Mouse (Mus musculus): Measurements from ENCODE around the gene H1f0. TPM values are rescaled to one million over a fixed set of nuclear protein-coding genes. Genes with fewer than 3 reads are reported as not detected.

H1f0 gene
- 134 and 136 TPM in 2 replicates for polyA plus RNA-seq (2015; fragmentation: Nextera tagmentation; extraction: Ambion mirVana)

DNA sequence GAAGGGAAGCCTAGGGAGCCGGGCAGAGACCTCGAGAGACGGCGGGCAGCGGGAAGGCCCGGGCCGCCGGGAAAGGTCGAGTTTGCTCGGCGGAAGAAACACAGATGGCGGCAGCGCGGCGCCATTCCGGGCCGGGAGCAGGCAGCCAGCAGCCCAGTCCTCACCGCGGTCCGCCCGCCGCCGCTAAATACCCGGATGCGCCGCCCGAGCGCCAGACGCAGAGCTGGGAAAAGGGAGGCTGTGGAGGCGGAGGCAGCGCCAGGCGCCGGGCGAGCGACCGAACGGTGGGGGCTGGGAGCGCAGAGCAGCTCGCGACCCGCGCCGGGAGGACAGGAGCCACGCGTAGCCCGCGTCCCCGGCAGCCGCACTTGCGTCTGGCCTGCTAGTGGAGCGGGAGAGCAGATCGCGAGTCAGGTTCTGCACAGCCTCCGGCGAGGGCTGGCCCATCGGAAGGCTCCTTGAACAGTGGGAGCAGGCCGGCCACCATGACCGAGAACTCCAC is at the start of gene H1f0:
Gene H1f0 (plus strand): TSS at position 214 of the 502 bp plus-strand sequence.
- WGBS (ENCODE audit: insufficient replicate concordance), result under 1% methylated on average over 58 of the region's 58 CpGs
- H3K4me3 ChIP-seq (ENCODE audit: low read depth, low read length), result peak within 1 kb of the TSS; percentile 67
- peak; percentile 58 for ATAC-seq (ENCODE audit: low read depth)
- H3K36me3 ChIP-seq (ENCODE audit: control insufficient read depth, insufficient read depth), result no peaks in the 10 kb centered on the region
- H3K9me3 ChIP-seq (replicated peaks; ENCODE audit: control insufficient read depth, low read length), result no peaks in the 10 kb centered on the region
- peak within 1 kb of the TSS; percentile 75 for H3K4me2 ChIP-seq (ENCODE audit: low read depth, low read length)
- H3K27me3 ChIP-seq (ENCODE audit: control insufficient read depth, insufficient read depth, low read depth, low read length), result peaks cover 72% of the 10 kb centered on the region
- peak within 1 kb of the TSS; percentile 78 for H3K27ac ChIP-seq (ENCODE audit: low read length)
- H3K4me1 ChIP-seq (ENCODE audit: control insufficient read depth, low read depth, low read length), result peaks cover 15% of the 10 kb centered on the region
- peak within 1 kb of the TSS; percentile 81 for H3K9ac ChIP-seq (ENCODE audit: low read depth, low read length)

DNA sequence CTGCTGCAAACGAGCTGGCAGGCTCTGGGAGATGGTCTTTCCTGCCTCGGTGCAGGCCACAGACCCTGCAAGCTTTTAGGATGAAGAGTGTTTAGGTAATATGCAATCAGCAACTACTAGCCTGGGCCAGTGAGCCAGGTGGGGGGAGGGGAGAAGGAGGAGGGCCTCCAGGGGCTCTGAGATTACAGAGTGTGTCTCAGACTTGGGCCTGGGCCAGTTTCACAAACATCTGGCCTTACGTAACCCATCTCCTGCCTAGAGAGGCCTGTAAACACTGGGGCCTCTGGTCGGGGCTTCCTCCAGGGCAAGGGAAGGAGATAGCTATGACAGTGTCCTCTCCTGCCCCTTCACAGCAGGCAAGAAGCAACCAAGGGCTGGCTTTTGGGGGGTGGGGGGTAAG is 49.4 kb upstream of the H1f0 start:
- peak; percentile 20 for ATAC-seq (ENCODE audit: low read depth)
- Histone ChIP-seq H3K9ac (ENCODE audit: low read depth, low read length) (no peak overlapping the region), H3K4me2 (ENCODE audit: low read depth, low read length) (no peak overlapping the region)

DNA sequence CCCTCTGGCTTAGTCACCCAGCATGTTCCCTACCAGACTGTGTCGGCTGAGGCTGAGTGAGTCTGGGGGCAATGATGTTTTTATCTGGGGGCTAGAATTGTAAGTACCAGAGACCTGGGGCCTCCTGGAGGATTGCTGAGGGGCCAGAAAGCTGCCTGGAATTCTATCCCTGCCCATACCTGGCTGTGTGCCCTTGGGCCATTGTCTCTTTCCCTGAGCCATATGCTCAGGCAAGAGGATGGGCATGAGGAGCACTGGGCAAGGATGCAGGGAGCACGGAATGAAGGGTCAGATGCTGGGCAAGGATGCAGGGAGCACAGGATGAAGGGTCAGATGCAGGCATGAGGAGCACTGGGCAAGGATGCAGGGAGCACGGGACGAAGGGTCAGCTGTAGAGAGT is 48.2 kb upstream of the H1f0 start:
- Histone ChIP-seq H3K9ac (ENCODE audit: low read depth, low read length) (no peak overlapping the region), H3K36me3 (ENCODE audit: control insufficient read depth, insufficient read depth) (no peaks in the 10 kb centered on the region), H3K4me3 (ENCODE audit: low read depth, low read length) (no peak overlapping the region), H3K4me2 (ENCODE audit: low read depth, low read length) (no peak overlapping the region), H3K9me3 (replicated peaks; ENCODE audit: control insufficient read depth, low read length) (no peaks in the 10 kb centered on the region), H3K4me1 (ENCODE audit: control insufficient read depth, low read depth, low read length) (peaks cover 37% of the 10 kb centered on the region), H3K27ac (ENCODE audit: low read length) (no peak overlapping the region), H3K27me3 (ENCODE audit: control insufficient read depth, insufficient read depth, low read depth, low read length) (no peaks in the 10 kb centered on the region)
- 76% methylated on average over 4 of the region's 4 CpGs for WGBS (ENCODE audit: insufficient replicate concordance)
- no peak for ATAC-seq (ENCODE audit: low read depth)

More for the DNA sequence above, 49.4 kb upstream of the H1f0 start:
- no peaks in the 10 kb centered on the region for H3K36me3 ChIP-seq (ENCODE audit: control insufficient read depth, insufficient read depth)
- H3K27me3 ChIP-seq (ENCODE audit: control insufficient read depth, insufficient read depth, low read depth, low read length), result no peaks in the 10 kb centered on the region
- H3K4me1 ChIP-seq (ENCODE audit: control insufficient read depth, low read depth, low read length), result peaks cover 25% of the 10 kb centered on the region
- H3K9me3 ChIP-seq (replicated peaks; ENCODE audit: control insufficient read depth, low read length), result no peaks in the 10 kb centered on the region
- WGBS (ENCODE audit: insufficient replicate concordance), result 12% methylated on average over 4 of the region's 4 CpGs
- H3K27ac ChIP-seq (ENCODE audit: low read length), result peak overlapping the region; percentile 63
- no peak overlapping the region for H3K4me3 ChIP-seq (ENCODE audit: low read depth, low read length)

DNA sequence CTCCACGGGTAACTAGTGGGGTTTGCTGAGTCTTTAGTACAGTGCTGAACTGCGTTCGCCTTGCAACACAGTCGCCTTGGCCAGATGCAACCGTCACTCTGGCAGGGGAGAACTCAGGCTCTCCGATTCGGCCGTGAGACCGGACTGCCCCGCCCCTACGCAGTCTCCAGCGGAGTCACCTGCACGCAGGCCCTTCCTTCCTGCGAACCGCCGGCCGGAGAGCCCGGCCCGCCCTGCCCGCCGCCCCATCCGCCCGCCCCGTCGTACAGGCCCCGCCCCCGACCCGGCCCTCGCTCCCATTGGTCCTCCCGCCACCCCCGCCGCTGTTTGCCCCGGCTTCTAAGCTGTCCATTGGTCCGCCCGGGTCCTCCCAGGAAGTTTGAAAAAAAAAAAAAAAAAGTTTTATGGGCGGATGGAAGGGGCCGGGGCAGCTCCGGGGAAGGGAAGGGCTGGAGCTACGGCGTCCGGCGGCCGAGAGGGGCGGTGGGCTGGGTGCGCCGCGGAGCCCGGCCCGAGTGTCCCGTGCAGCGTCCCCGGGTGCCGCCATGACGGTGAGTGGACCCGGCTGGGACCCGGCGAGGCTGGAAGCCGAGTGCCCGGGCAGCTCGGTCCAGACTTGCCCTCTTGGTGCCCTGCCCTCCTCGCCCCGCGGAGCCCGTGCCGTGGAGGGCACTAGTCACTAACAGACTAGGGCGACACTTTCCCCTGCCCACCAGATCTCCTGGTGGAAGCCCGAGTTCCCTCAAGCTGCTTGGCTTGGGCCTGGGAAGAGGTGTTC is 45.4 kb upstream of the H1f0 start:
- ATAC-seq (ENCODE audit: low read depth), result peak; percentile 90
- H3K4me1 ChIP-seq (ENCODE audit: control insufficient read depth, low read depth, low read length), result peaks cover 38% of the 10 kb centered on the region
- under 1% methylated on average over 62 of the region's 67 CpGs for WGBS (ENCODE audit: insufficient replicate concordance)

DNA sequence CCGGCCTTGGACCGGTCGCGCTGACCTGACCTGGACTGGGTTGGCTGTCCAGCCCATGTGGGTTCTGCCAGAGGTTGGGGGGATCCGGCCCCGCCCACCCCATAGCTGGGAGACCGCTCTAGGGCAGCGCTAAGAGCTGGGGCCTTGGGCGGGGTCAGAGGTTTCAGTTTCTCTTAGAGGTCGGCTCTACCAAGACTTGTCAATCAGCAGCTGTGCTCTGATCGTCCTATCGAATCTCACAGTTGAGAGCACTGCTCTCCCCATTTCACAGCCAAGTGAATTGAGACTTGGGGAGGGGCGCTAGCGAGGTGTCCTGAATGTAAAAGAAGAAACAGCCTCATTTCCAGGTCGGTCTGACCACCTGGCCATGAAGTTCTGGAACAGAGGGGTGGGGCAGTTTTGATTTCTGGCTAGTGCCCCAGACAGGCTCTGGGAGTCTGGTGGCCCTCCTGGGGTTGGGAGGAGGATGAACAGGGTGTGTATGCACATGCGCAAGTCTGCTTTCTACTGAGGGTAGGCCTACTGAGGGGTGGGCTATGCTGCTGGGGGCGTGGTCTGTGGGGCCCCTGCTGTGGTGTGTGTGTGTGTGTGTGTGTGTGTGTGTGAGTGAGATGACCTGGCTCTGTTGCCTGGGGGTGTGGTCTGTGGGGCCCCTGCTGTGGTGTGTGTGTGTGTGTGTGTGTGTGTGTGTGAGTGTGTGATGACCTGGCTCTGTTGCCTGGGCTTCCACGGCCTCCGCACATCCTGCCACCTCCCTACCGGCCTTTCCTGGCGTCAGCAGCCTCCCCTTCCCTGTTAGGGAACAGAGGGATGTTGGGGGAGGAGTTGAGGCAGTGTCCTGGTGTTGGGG is 44.6 kb upstream of the H1f0 start:
- H3K36me3 ChIP-seq (ENCODE audit: control insufficient read depth, insufficient read depth), result 0 out of 2 replicates have a peak, but pooled peaks cover 3% of the 10 kb centered on the region
- no peaks in the 10 kb centered on the region for H3K27me3 ChIP-seq (ENCODE audit: control insufficient read depth, insufficient read depth, low read depth, low read length)
- peak overlapping the region; percentile 94 for H3K4me2 ChIP-seq (ENCODE audit: low read depth, low read length)
- H3K4me1 ChIP-seq (ENCODE audit: control insufficient read depth, low read depth, low read length), result peaks cover 33% of the 10 kb centered on the region
- H3K9me3 ChIP-seq (replicated peaks; ENCODE audit: control insufficient read depth, low read length), result no peaks in the 10 kb centered on the region
- peak overlapping the region; percentile 99 for H3K4me3 ChIP-seq (ENCODE audit: low read depth, low read length)
- ATAC-seq (ENCODE audit: low read depth), result peak; percentile 47
- under 1% methylated on average over 21 of the region's 21 CpGs for WGBS (ENCODE audit: insufficient replicate concordance)
- peak overlapping the region; percentile 96 for H3K9ac ChIP-seq (ENCODE audit: low read depth, low read length)
- peak overlapping the region; percentile 98 for H3K27ac ChIP-seq (ENCODE audit: low read length)

More for the DNA sequence above, 45.4 kb upstream of the H1f0 start:
- Histone ChIP-seq H3K27me3 (ENCODE audit: control insufficient read depth, insufficient read depth, low read depth, low read length) (no peaks in the 10 kb centered on the region), H3K4me2 (ENCODE audit: low read depth, low read length) (peak overlapping the region; percentile 94), H3K9me3 (replicated peaks; ENCODE audit: control insufficient read depth, low read length) (no peaks in the 10 kb centered on the region), H3K9ac (ENCODE audit: low read depth, low read length) (peak overlapping the region; percentile 96), H3K27ac (ENCODE audit: low read length) (peak overlapping the region; percentile 98), H3K36me3 (ENCODE audit: control insufficient read depth, insufficient read depth) (no peaks in the 10 kb centered on the region), H3K4me3 (ENCODE audit: low read depth, low read length) (peak overlapping the region; percentile 99)

DNA sequence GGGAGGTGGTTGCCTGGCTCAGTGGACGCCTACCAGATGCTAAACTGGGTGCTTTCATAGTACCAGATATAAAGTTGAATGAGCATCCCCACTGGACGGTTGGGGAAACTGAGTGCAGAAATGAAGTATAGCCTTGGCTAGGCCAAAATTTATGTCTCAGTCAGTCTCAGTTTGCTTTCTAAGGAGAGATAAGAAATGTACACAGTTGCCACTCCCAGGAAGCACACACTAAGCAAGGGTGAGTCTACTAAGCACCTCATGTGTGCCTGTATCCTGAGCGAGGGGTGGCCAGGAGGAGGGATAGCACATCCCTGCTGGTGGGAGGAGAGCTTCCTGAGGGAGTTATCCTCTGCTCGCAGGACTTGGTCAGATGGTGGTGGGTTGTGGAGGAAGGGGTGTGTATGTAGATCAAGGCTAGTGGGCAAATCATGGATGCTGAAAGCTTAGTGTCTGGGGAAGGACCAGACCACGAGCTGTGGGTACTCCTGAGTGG is 43.9 kb upstream of the H1f0 start:
- Histone ChIP-seq H3K9me3 (replicated peaks; ENCODE audit: control insufficient read depth, low read length) (no peaks in the 10 kb centered on the region), H3K36me3 (ENCODE audit: control insufficient read depth, insufficient read depth) (0 out of 2 replicates have a peak, but pooled peaks cover 3% of the 10 kb centered on the region), H3K9ac (ENCODE audit: low read depth, low read length) (peak overlapping the region; percentile 96), H3K27me3 (ENCODE audit: control insufficient read depth, insufficient read depth, low read depth, low read length) (no peaks in the 10 kb centered on the region), H3K4me2 (ENCODE audit: low read depth, low read length) (peak overlapping the region; percentile 94), H3K4me1 (ENCODE audit: control insufficient read depth, low read depth, low read length) (peaks cover 27% of the 10 kb centered on the region), H3K27ac (ENCODE audit: low read length) (peak overlapping the region; percentile 98), H3K4me3 (ENCODE audit: low read depth, low read length) (peak overlapping the region; percentile 99)
- 13% methylated on average over 5 of the region's 5 CpGs for WGBS (ENCODE audit: insufficient replicate concordance)
- ATAC-seq (ENCODE audit: low read depth), result no peak

DNA sequence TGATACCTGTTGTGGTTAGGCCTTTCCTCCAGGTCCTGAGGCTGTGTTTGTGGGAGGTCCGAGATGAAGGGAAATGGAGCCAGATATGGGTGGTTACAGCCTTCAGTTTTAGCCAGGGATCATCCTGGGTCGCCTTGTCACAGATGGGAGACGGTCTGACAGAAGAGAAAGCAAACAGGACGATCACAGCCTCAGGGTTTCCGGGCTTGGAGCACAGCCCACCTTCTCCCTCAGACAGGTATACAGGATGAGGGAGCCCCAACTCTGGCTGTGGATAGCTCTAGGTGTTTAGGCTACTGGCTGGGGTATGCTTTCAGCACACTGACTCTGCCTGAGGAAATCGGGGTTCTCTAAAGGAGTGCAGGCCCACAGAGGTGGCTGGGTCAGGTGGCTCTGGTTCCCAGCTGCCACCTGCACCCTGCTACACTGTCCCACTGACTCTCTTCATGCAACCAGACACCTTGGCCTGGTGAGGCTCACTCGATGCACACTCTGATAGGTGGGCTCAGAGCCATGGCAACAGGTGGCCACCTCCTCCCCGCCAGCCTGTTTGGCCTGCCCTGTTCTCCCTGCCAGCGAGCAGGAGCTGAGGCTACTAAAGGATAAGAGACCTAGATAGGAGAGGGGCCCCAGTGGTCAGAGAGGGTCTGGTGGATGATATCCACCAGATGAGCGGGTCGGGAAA is 41.6 kb upstream of the H1f0 start:
- no peak for ATAC-seq (ENCODE audit: low read depth)
- no peak overlapping the region for H3K4me2 ChIP-seq (ENCODE audit: low read depth, low read length)
- H3K4me1 ChIP-seq (ENCODE audit: control insufficient read depth, low read depth, low read length), result peaks cover 25% of the 10 kb centered on the region
- peaks cover 22% of the 10 kb centered on the region for H3K36me3 ChIP-seq (ENCODE audit: control insufficient read depth, insufficient read depth)
- no peak overlapping the region for H3K27ac ChIP-seq (ENCODE audit: low read length)
- no peak overlapping the region for H3K9ac ChIP-seq (ENCODE audit: low read depth, low read length)
- H3K9me3 ChIP-seq (replicated peaks; ENCODE audit: control insufficient read depth, low read length), result no peaks in the 10 kb centered on the region
- no peak overlapping the region for H3K4me3 ChIP-seq (ENCODE audit: low read depth, low read length)
- 64% methylated on average over 11 of the region's 11 CpGs for WGBS (ENCODE audit: insufficient replicate concordance)
- H3K27me3 ChIP-seq (ENCODE audit: control insufficient read depth, insufficient read depth, low read depth, low read length), result no peaks in the 10 kb centered on the region

DNA sequence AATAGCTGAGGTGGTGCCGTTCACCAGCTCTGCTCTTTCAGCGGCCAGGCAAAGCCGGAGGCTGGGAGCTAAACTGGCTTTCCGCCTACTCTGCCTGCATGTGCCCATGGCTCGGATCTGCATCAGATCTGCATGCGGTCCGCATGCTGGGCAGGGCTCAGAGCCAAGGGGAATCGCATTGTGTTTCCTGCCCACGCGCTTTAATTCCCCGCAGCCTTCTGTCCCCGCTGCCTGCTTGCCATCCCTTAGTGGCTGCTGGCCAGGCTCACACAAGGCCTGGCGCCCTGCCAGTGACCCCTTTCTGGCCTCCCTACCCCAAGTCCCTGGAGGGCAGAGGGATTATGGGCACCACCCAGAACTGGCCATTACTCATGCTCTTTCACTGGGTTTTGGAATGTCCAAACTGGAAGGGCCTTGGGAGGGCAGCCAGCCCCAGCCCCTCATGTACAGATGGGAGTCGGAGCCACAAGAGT is 39.7 kb upstream of the H1f0 start:
- no peak for ATAC-seq (ENCODE audit: low read depth)
- no peak overlapping the region for H3K4me2 ChIP-seq (ENCODE audit: low read depth, low read length)
- no peak overlapping the region for H3K27ac ChIP-seq (ENCODE audit: low read length)
- H3K9ac ChIP-seq (ENCODE audit: low read depth, low read length), result no peak overlapping the region
- peaks cover 40% of the 10 kb centered on the region for H3K36me3 ChIP-seq (ENCODE audit: control insufficient read depth, insufficient read depth)
- no peaks in the 10 kb centered on the region for H3K27me3 ChIP-seq (ENCODE audit: control insufficient read depth, insufficient read depth, low read depth, low read length)
- H3K4me1 ChIP-seq (ENCODE audit: control insufficient read depth, low read depth, low read length), result peaks cover 16% of the 10 kb centered on the region
- H3K4me3 ChIP-seq (ENCODE audit: low read depth, low read length), result no peak overlapping the region
- 80% methylated on average over 14 of the region's 14 CpGs for WGBS (ENCODE audit: insufficient replicate concordance)
- H3K9me3 ChIP-seq (replicated peaks; ENCODE audit: control insufficient read depth, low read length), result no peaks in the 10 kb centered on the region
